Mouse (Mus musculus): ENCODE results near the gene Fezf1.

DNA sequence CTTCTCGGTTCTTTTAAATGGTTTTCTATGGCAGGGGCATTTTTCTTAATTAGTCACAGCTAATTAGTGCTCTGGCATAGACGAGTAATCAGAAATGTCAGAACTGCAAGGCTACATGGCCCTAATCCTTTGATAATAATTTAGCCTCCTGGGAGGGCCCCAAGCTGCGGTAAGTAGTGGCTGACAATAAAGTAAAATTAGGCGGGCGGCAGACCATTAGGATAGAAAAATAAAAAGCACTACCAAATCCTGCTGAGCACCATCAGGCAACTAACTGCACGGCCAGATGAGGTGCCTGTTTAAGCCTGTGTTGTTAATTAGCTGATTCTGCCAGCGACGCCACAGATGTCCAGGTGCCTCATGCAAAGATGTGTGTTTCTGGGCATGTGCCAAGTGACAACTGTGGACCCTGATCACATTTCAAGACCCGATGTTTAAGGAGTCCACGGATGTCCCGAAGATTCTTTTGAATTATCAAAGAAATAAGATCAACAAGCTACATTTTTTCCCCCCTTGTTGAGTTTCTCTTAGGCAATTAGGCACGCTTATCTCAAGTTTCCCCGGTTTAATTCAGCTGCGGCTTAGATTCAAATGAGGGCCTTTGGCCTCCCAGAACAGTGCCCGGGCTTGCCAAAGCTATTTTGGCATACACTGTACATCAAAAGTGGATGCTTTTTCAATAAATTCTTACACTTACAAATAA lies 32.8 kb upstream of the Fezf1 start:
- TF ChIP-seq CTCF (IDR thresholded peaks at IDR 0.05; ENCODE audit: control insufficient read depth, insufficient read depth, insufficient replicate concordance, low read depth, low read length) (no peak), POLR2A (IDR thresholded peaks at IDR 0.05; ENCODE audit: control insufficient read depth, low read depth, low read length) (no peak)

All from testis, adult 2 months (tissue).